Mouse (Mus musculus) large intestine, adult 2 months (tissue): ENCODE data around the gene Siae. TPM values are rescaled to one million over a fixed set of nuclear protein-coding genes. Genes with fewer than 3 reads are reported as not detected.

Experiments
- DNase-seq: peaks from one replicate; pipeline ENCODE4 v3.0.0-alpha.2; 2012; ENCODE audit warnings: low read depth, low spot score
- WGBS: fragments of 180-500 bp; shearing (Covaris S2); methylation state at CpG from one replicate; pipeline ENCODE4 v1.1.7; 2018; 5-methylcytosine and 5-hydroxymethylcytosine counted together
- polyA plus RNA-seq: library from polyadenylated mRNA; depleted of rRNA; stranded (reverse); fragments of >200 nt; gene quantifications from 2 replicates; pipeline ENCODE4 v1.2.3, GENCODE M21; 2012; rRNA removed

Siae gene
- polyA plus RNA-seq, 1 experiment: 7.7 TPM

DNA sequence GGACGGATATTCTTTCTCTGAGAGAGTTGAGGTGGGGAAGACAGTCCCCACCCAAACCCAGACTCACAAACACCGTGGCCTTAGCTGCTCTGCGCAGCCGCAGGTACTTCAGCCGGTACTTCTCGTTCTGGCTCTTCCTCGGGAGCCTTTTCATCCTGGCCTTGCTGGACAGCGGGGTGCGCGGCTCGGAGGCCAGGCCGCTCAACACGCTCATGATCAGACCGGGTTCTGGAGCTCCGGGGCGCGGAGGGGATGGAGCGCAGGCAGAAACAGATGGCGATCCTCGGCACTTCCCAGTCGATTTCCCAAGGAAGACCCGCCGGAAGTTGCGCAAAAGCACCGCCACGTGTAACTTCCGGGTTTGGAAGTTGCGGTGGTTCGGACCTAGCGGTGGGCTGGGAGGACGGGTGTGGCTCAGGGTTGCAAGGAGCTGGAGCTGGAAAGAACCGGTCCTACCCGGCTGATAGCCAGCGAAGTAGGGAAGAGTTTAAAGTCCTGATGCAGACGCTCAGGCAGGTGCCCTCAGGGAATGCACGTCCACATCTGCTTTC is 101.5 kb downstream of the Siae start, which contains the start of gene Tbrg1:
Gene Tbrg1, minus strand, starts transcription at position 382 of the 551 bp plus-strand sequence.
- under 1% methylated on average over 36 of the region's 36 CpGs for WGBS
- peak; percentile 95 for DNase-seq

DNA sequence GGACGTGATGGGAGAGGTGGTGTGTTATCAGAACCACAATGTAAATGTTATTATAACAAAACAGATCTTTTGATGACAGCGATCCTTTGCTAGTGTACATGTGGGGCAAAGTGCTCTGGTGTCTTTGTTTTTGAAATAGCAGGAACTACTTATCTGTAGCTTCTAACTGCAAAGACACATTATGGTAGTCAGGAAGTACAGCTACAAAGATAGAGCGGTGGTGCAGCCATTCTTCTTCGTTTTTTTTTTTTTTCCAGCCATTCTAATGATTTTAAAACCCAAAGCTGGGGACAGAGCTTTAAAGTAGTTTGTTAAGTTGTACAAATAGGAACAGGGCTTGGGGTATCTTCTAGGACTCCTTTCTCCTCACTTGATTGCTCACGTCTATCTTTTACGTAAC is 103.9 kb downstream of the Siae start:
- DNase-seq: no peak
- 84% methylated on average over 6 of the region's 6 CpGs for WGBS

- 68% methylated on average over 1 of the region's 1 CpGs for WGBS
- no peak for DNase-seq
These were observed 107.7 kb downstream of the Siae start for GRCm38 (mm10) chr9:37663210-37663609.

- DNase-seq: no peak
- 50% methylated on average over 2 of the region's 2 CpGs for WGBS
These were observed 109.1 kb downstream of the Siae start for GRCm38 (mm10) chr9:37664604-37665003.

- WGBS: 64% methylated on average over 7 of the region's 7 CpGs
These were observed 110.5 kb downstream of the Siae start for GRCm38 (mm10) chr9:37666045-37666444.

DNA sequence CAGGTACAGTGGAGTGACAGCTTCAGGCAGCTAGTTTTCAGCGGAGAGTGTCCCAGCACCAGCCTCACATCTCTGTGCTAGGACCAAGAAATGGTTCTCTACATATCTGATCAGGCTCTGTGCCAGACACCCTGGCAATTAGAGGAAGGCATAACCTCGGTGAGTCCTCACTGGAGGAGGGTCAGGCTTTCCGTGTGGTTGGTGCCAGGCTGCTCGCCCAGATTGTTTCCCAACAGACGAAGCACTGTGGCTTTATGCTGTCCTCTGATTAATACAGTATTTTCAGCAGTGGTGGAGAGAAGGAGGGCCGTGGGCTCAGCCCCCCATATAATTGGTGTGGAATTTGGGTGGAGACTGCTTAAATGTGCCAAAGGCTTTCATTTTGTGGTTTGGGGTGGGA is 113.6 kb downstream of the Siae start, which contains the start of gene Panx3:
Gene Panx3, minus strand, starts transcription at position 121 of the 400 bp plus-strand sequence.
- 60% methylated on average over 6 of the region's 6 CpGs for WGBS
- no peak for DNase-seq

More at GRCm38 (mm10) chr9:37666045-37666444, 110.5 kb downstream of the Siae start:
- DNase-seq: no peak

DNA sequence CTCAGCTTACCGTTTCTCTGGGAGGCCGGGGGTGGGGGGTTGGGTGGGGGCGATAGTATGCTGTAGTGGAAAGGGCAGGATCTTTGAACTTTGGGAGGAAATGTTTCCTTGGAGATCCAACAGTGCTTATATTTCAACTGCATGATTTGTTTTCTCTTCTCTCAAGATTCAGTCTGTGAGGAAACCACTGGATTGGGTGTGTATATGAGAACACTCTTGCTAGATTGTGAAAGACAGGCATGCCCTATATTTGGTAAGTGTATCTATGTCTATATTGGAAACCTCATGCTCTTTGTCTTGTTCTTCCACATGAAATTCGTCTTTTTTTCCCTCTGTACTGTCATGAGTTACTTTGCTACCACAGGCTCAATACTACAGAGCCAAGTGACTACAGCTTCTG is 114.2 kb downstream of the Siae start:
- 50% methylated on average over 4 of the region's 4 CpGs for WGBS
- DNase-seq: no peak

GRCm38 (mm10) chr9:37670261-37670660 is 114.8 kb downstream of the Siae start:
- 90% methylated on average over 3 of the region's 3 CpGs for whole genome bisulfite sequencing
- no peak for DNase-seq

- WGBS: 72% methylated on average over 4 of the region's 4 CpGs
- DNase-seq: no peak
These were observed 119.8 kb downstream of the Siae start for GRCm38 (mm10) chr9:37675287-37675686.

DNA sequence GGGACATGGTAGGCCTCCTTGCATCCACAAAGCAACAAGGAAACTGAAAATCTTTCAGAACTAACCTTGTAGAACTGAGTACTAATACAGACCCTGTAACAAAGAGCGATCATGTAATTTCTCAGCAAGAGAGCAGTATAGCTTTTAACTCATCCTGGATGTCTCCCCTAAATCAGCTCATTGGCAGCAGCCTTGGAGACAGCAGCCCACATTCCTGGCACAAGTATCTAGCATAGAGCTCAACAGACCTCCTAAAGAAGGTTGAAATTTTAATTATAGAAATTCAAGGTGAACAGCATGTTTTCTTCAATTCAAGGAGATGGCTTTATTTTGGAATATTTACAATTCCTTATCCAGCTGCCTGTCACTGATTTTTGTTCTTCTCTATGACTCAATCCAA is 125.6 kb downstream of the Siae start:
- WGBS: 98% methylated on average over 1 of the region's 1 CpGs
- DNase-seq: no peak

DNA sequence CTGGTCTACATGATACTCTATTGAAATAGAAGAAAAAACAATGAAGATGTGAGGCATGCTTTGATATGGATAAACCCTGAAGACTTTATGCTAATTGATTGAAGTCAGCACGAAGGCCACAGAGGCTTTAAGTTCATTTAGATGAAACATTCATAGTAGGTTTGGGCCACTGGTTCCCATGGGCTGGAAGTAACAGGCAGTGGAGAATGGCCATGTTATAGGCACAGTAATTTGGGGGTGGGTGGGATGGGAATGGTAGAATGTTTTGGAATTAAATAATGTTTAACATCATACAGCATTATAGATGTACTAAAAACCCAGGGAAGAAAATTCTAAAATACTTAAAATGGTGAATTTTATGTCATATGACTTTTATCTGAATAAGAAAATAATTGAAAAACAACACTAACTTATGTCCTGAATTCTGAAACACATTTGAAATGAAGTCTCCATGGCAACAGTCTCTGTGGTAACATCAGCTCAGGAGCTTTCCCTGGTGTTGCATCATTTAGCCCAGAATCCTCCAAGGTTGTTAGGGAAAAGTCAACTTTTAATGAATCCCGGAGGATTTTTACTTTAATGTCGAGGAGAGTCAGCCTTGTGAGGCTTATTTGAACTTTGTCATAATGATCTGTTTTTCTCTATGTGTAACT is 131.9 kb downstream of the Siae start:
- DNase-seq: no peak
- WGBS: 72% methylated on average over 3 of the region's 3 CpGs

DNA sequence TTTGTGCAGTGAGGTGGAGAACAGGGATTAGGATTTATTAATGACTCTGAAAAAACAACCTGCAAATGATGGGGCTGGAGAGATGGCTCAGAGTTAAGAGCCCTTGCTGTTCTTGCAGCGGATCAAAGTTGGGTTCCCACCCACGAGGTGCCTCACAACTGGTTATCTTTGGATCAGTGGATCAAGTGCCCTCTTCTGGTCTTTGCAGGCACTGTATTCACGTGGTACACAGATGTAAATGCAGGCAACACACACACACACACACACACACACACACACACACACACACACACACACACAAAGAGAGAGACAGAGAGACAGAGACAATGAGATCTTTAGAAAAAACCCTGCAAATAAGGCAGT is 132.4 kb downstream of the Siae start:
- DNase-seq: no peak
- WGBS: 32% methylated on average over 3 of the region's 3 CpGs

DNA sequence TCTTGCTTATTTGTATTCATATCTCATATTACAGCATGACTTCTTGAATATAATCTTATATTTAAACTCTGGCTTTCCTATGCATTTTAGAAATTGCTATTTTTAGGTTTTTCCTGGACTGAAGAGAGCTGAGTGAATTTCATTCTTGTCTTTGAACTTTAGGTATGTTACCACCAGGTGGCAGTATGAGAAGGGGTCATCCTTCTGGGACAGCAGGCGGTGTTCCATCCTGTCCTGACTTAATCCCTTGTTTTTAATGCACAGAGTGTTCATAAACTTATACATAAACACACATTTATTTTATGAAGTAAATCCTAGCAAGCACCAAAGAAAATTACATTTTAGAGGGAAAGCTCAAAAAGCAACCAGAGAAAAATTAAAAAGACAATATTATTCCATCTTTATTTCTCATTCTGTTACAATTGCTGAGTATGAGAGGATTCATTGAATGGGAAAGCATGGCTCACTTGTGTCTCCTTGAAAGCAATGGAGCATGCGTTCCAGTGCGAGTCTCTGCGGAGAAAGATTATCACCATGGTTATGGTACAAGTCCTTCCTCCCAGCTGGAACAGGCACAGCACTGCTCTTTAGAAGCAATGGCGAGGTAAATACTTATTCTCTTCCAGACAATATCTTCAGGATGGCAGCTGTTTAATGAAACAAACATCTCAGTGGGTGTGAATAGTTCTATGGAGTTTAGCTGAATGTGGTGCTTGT is 134.6 kb downstream of the Siae start:
- DNase-seq: no peak
- WGBS: 62% methylated on average over 5 of the region's 5 CpGs

Other genes with a start within 250 kb of the Siae start
- gene Ccdc15, start 207.3 kb upstream of the Siae start, polyA plus RNA-seq: 0.43 and 0.60 TPM in 2 replicates
- gene Hepacam, start 188.3 kb upstream of the Siae start, polyA plus RNA-seq: 0.25 and 0.27 TPM in 2 replicates
- 6.5 and 8.2 TPM in 2 replicates for gene Robo4, start 153.8 kb upstream of the Siae start, polyA plus RNA-seq
- 0.21 and 0.44 TPM in 2 replicates for gene Robo3, start 122.5 kb upstream of the Siae start, polyA plus RNA-seq
- 6.3 and 11.2 TPM in 2 replicates for gene Msantd2, start 66.4 kb upstream of the Siae start, polyA plus RNA-seq
- gene Esam, start 27.6 kb upstream of the Siae start, polyA plus RNA-seq: 15.3 and 18.6 TPM in 2 replicates
- 2.3 and 2.6 TPM in 2 replicates for gene Vsig2, start 16.4 kb upstream of the Siae start, polyA plus RNA-seq
- gene Nrgn, start 2.8 kb upstream of the Siae start, polyA plus RNA-seq: 2.9 TPM in 2 replicates
- 0.30 and 0.60 TPM in 2 replicates for gene Spa17, start 58.0 kb downstream of the Siae start, polyA plus RNA-seq
- gene Tbrg1, start 101.6 kb downstream of the Siae start, polyA plus RNA-seq: 80.7 and 81.6 TPM in 2 replicates
- not detected in 2 replicates for gene Panx3, start 113.5 kb downstream of the Siae start, polyA plus RNA-seq
- not detected in 2 replicates for gene Olfr160, start 160.6 kb downstream of the Siae start, polyA plus RNA-seq
- not detected in 2 replicates for gene Olfr874, start 189.4 kb downstream of the Siae start, polyA plus RNA-seq
- not detected in 2 replicates for gene Olfr875, start 216.2 kb downstream of the Siae start, polyA plus RNA-seq
- not detected in 2 replicates for gene Olfr876, start 247.3 kb downstream of the Siae start, polyA plus RNA-seq